Mouse (Mus musculus): ENCODE data around the gene Tex9.

DNA sequence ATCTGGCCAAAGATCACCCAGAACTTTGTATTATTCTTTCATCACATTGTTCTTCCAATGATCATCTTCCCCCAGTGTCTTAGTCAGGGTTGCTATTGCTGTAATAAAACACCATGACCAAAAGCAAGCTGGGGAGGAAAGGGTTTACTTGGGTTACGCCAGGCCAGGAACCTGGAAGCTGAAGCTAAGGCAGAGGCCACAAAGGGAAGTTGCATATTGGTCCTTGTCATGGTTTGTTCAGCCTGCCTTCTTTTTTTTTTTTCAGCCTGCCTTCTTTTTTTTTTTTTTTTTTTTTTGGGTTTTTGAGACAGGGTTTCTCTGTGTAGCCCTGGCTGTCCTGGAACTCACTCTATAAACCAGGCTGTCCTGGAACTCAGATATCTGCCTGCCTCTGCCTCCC, 34.1 kb upstream of the Tex9 start:
- TF ChIP-seq CTCF (IDR thresholded peaks at IDR 0.05; ENCODE audit: extremely low read depth, insufficient read depth, low read length) (no peak), POLR2A (IDR thresholded peaks at IDR 0.05; ENCODE audit: extremely low read depth, insufficient read depth, low read length) (no peak)
